Mouse (Mus musculus) adrenal gland, postnatal 4 days (tissue): Measurements from ENCODE around the gene Dvl3. TPM values are rescaled to one million over a fixed set of nuclear protein-coding genes. Genes with fewer than 3 reads are reported as not detected.

Experiments used
- DNase-seq, 2 experiments: peaks; one replicate each; pipeline ENCODE4 v3.0.0; 2021 to 2022; ENCODE audit warnings: low spot score in 2 of 2, mixed read lengths in 2 of 2
- total RNA-seq, 2 experiments: library from RNA; stranded (reverse); gene quantifications; 2 replicates each; pipeline ENCODE4 v1.2.3; 2021

Gene Dvl3
- total RNA-seq, 2 experiments from 2014 or later, result 55.7 to 59.5 TPM

- DNase-seq, result no peak
These were observed 19.8 kb upstream of the Dvl3 start for GRCm38 (mm10) chr16:20496671-20497600.

GRCm38 (mm10) chr16:20497980-20498676, 18.7 kb upstream of the Dvl3 start:
- no peak for DNase-seq

GRCm38 (mm10) chr16:20498677-20499475, 17.9 kb upstream of the Dvl3 start, which contains the start of gene Eif2b5:
Gene Eif2b5 (plus strand): TSS chr16:20498817.
- DNase-seq, result peak; percentile 78 to 90

GRCm38 (mm10) chr16:20506000-20506399, 10.8 kb upstream of the Dvl3 start:
- no peak for DNase-seq

- no peak for DNase-seq
These were observed 7.4 kb upstream of the Dvl3 start for GRCm38 (mm10) chr16:20509349-20509748.

GRCm38 (mm10) chr16:20511277-20511847, 5.4 kb upstream of the Dvl3 start:
- no peak for DNase-seq

- DNase-seq, result no peak
These were observed 750 bp upstream of the Dvl3 start for GRCm38 (mm10) chr16:20516032-20516431.

GRCm38 (mm10) chr16:20517216-20517615, 434 bp downstream of the Dvl3 start:
- DNase-seq, result peak in 1 of 2 experiments; percentile 23

- no peak for DNase-seq
These were observed 1.1 kb downstream of the Dvl3 start for GRCm38 (mm10) chr16:20517701-20518374.

- DNase-seq, result no peak
These were observed 7.1 kb downstream of the Dvl3 start for GRCm38 (mm10) chr16:20523886-20524285.

- no peak for DNase-seq
These were observed 12.0 kb downstream of the Dvl3 start for GRCm38 (mm10) chr16:20528779-20529178.

GRCm38 (mm10) chr16:20529375-20529774, 12.6 kb downstream of the Dvl3 start:
- no peak for DNase-seq

- no peak for DNase-seq
These were observed 14.2 kb downstream of the Dvl3 start for GRCm38 (mm10) chr16:20530941-20531340.

GRCm38 (mm10) chr16:20534617-20535295, 18.0 kb downstream of the Dvl3 start:
- DNase-seq, result no peak

GRCm38 (mm10) chr16:20535296-20536080, 18.7 kb downstream of the Dvl3 start, which contains the start of gene Ap2m1:
Gene Ap2m1 (plus strand): TSS chr16:20535478.
- DNase-seq, result peak; percentile 70 to 83

- no peak for DNase-seq
These were observed 19.4 kb downstream of the Dvl3 start for GRCm38 (mm10) chr16:20536081-20536665.

- DNase-seq, result no peak
These were observed 20.3 kb downstream of the Dvl3 start for GRCm38 (mm10) chr16:20537071-20537471.

- no peak for DNase-seq
These were observed 21.0 kb downstream of the Dvl3 start for GRCm38 (mm10) chr16:20537601-20538320.
